Mouse (Mus musculus): Measurements from ENCODE around the gene Dpy19l3.

The Dpy19l3 gene

GRCm38 (mm10) chr7:35687229-35687628 lies 67.0 kb downstream of the Dpy19l3 start:
- DNase-seq, result peak in 1 of 2 experiments; percentile 40

GRCm38 (mm10) chr7:35686756-35687155 lies 67.5 kb downstream of the Dpy19l3 start:
- DNase-seq, result peak; percentile 39 to 66

GRCm38 (mm10) chr7:35686216-35686615 lies 68.0 kb downstream of the Dpy19l3 start:
- DNase-seq, result no peak

- DNase-seq, result no peak
Observed at GRCm38 (mm10) chr7:35683409-35684122, 70.7 kb downstream of the Dpy19l3 start.

DNA sequence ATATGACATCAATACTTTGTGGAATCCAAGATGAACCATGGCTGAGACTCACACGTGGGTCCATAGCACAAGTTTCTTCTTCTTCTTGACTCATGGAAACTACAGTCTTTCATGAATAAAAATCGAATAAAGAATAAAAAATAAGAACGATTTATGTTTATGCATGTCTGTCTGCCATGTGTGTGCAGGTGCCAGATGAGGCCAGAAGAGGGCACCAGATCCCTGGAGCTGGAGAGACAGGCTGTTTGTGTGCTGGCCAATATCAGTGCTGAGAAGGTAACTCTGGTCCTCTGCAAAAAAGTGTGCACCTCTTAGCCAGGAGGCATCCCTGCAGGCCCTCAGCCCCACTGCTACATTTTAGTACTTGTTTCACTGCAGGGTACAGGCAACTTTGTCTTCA lies 72.7 kb downstream of the Dpy19l3 start:
- no peak for DNase-seq

DNA sequence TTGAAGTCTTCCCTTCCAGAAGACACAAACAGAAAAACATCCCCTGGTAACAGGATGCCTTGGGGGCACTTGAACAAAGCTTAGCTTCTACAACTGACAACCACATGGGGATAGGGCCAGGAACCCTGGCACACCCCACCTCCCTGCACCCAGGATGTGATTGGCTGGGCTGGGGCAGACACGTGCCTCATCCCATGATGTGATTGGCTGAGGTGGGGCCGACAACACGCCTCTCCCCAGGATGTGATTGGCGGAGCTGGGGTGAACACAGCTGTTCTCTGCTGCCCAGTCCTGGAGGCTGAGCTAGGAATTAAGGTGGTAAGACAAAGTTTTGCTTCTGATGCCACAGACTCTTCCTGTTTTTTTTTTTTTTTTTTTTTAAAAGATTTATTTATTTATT lies 75.3 kb downstream of the Dpy19l3 start:
- no peak for DNase-seq

DNA sequence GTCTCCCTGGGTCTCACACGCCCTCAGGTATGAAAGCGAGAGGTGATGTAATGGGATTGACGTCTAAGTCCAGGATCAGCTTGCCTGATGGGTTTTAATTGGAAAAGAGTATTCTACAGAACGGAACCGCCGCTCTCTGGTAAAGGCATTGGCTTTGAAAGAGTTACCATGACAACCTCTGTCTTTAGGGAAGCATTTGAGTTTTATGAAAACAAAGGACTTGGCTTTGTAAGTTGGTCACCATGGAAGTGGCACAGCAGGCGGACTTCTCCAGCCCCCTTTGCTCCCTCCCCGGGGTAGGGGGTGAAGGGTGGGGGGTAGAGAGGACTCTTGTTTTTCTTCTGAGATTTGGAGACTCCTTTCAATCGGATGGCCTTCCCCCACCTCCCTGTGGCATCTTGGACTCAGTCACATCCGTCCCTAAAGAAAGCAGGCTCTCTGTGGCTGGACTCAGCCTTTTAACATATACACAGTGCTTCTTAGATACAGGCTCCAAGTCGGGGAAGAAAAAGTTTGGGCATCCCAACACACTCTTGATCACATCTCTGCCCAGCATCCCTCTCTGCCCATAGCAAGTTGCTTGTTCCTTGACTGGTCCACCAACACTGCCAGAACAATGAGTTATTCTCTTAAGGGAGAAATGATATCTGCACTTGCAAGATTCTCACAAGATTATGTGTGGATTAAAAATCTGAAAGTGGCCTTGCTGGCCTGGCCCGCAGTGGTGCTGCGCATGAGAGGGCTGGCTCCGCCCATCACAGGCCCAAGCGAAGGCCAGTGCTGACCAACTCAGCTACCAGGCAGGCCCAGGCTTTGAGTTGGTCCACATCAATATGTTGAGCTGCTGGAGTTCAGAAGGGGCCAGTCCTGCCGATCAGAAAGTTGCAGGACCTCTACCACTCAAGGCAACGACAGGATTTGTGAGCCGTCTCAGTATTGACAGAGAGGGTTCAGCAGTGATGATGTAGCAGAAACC lies 85.9 kb downstream of the Dpy19l3 start:
- DNase-seq, result no peak

DNA sequence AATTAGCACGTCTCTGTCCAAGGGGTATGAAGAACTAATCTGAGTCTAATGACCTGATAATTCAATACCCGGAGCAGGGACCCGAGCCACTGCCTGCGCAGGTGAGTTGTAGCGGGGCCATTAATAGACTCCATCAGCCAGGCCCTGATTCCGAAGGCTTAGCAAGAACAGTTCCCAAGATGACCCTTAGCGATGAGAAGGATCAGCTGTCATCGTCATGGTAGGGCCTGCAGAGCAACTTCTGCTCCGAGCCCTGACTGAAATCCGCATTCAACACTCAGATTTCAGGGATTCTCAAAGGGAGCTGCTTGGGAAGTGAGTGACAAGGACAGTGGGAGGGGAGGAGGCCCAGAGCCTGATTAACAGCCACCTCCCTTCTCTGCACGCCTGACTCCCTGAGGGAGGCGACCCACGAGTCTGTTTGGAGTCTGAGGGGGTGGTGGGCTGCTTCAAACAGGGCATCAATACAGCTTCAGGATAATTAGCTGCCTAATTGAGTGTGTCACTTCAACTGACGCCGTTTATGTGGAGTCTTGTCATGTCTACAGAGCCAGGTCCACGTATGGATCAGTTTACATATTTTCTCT lies 90.4 kb downstream of the Dpy19l3 start:
- DNase-seq, result no peak

DNA sequence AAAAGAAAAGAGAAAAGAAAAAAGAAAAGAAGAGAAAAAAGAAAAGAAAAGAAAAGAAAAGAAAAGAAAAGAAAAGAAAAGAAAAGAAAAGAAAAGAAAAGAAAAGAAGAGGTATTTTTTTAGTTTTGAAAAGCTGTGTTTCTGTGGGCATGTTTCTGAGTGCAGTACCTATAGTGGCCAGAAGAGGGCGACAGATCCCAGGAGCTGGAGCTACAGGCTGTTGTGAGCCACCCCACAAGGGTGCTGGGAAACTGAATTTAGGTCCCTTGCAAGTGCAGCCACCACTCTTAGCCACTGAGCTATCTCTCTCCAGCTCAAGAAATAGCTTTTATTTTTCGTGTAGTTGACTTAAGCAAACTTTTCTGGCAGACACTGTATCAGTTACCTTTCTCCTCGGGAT lies 95.1 kb downstream of the Dpy19l3 start:
- peak in 1 of 2 experiments; percentile 40 for DNase-seq

- no peak for DNase-seq
Observed at GRCm38 (mm10) chr7:35657829-35658228, 96.4 kb downstream of the Dpy19l3 start.

DNA sequence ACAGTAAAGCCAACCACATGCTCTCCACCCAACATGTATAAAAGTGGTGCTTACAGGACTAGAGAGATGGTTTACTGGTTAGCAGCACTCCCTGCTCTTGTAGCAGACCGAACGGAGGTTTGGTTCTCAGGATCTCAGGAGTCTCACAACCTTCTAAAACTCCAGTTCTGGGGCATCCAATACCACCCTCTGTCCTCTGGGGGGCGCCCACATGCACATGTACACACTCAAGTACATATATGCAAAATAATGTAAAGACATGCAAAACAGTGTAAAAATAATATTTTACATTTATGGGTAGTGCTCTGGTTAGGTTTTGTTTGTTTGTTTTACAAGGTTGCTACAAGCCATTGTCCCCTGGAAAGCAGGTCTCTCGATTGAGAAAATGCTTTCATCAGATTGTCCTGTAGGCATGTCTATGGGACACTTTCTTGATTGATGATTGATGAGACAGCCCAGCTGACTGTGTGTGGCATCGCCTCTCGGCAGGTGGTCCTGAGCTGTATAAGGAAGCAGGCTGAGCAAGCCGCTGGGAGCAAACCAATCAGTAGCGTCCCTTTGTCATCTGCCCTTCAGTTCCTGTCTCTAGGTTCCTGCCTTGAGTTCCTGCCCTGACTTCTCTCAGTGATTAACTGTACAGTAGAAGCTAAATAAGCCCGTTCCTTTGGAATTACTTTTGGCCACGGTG lies 102.5 kb downstream of the Dpy19l3 start:
- no peak for DNase-seq

DNA sequence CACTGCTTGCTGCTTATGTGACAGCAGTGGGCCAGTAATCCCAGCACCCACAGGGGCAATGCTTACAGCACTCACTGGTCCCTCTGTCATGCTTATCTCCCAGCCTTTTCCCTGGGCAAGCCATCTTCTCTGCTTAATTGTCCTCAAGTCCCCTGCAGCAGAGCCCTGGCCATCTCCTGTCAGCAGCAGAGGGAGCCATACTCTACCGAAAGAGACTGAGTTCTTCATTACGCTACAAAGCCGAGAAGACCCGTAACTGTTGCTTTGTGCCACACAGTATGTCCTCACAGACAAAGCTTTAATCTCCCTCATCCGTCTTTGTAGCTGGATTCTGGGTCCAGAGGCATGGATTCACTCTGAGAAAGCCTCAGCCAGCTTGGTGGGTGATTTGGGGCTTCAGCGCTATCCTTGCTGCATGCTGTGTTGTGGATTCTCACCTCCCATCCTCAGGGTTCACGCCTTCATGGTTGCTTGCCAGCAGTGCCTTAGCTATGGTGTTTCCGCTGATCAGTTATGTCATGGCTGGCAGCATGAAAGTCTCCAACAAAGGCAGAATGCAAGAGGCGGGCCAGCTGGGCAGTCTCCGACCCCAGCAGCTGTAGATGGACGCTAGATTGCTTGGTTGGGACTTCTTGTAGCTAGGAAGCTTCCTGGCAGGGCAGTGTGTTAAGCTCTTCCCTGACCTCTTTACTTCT lies 103.4 kb downstream of the Dpy19l3 start:
- DNase-seq, result peak; percentile 27 to 71

GRCm38 (mm10) chr7:35649071-35649470 lies 105.2 kb downstream of the Dpy19l3 start:
- DNase-seq, result peak; percentile 74 to 78

GRCm38 (mm10) chr7:35648239-35649069 lies 105.8 kb downstream of the Dpy19l3 start:
- no peak for DNase-seq

DNA sequence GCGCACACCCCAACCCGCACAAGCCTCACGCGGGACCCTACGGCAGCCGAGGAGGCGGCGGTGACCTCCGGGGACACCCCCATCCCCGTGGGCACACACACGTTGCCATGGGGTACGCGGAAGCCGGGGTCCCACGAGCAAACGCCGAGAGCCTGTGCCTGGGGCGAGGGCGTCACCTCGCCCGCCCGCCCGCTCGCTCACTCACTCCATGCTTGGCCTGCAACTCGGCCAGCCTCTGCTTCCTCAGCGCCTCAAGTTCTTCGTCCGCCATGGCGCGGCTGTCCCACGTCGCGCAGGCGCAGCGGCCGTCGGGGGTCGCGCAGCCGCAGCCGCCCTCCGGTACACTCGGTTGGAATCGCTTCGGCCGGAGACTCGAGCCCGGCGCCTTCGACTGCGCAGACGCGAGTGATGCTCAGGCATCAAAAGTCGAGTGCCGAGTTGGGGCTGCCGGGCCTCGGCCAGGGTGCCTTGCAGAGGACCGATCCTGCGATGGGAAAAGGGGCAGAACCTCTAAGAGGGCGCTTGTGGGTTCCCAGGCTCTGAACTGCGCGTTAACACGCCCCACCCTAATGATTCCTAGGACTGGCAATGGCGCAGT lies 107.1 kb downstream of the Dpy19l3 start, which contains the start of gene Pdcd5:
Gene Pdcd5, minus strand, starts transcription at position 421 of the 598 bp plus-strand sequence.
- DNase-seq, result peak; percentile 98 to 99

DNA sequence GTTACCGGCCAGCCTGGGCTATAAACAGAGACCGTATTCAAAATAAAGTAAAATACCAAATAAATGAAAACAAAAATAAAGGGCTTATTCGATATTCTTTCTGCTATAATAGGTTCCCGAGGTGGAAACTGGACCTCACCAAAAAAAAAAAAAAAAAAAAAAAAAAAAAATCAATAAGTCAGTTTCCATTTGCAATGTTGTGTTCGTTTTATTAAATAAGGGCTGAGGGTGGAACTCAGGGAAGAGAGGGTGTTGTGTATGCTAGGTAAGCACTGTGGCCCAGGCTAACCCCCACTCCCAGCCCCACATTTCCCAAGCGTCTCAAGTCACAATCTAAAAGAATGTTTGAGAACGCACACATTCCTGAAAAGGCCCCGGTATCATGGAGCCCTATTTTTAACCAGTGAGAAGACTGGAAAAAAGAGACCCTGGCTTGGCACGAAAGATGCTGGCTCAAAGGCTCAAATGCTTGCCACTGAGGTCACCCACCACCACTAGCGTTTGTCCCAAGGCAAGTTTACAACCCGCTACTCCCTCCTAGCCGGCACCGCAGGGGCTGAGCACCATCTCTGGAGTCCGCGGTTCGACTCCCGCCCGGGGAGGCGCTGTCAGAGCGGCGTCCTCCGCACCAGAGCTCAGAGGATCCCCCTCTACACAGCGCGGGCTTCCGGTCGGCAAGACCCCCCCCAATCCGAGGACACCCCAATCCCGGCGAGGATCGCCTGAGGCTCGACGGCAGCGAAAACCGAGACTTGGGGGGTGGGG lies 107.8 kb downstream of the Dpy19l3 start:
- DNase-seq, result peak in 1 of 2 experiments; percentile 27

GRCm38 (mm10) chr7:35640072-35640471 lies 114.2 kb downstream of the Dpy19l3 start:
- DNase-seq, result no peak

- DNase-seq, result no peak
Observed at GRCm38 (mm10) chr7:35636874-35637273, 117.4 kb downstream of the Dpy19l3 start.

GRCm38 (mm10) chr7:35636229-35636628 lies 118.0 kb downstream of the Dpy19l3 start:
- DNase-seq, result peak in 1 of 2 experiments; percentile 28

Measured in lung, postnatal 4 days (tissue).